Mouse (Mus musculus): ENCODE results near the gene Taf8. TPM values are rescaled to one million over a fixed set of nuclear protein-coding genes. Genes with fewer than 3 reads are reported as not detected.

Gene Taf8
- polyA plus RNA-seq, 1 experiment from 2014 or later: 27.6 TPM

DNA sequence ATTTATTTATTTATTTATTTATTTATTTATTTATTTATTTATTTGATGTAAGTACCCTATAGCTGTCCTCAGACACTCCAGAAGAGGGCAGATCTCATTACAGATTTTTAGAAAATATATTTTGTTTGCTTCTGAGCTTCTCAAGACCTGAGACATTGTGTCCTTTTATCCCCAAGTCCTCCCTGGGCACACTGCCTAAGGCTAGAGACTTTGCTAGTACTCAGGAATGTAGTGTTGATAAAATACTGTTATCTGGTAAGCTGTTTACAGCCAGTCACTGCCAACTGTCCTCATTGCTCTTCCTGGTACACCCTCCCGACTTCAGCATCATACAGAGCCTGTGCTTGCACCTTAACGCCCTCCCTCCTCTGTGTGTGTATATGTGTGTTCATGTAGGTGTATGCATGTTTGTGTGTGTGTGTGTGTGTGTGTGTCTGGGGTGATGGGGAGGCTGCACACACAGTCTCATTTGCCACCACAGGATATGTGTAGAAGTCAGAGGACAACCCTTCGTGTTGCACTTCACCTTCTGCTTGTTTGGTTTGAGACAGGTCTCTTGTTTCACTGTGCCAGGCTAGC, 42.7 kb downstream of the Taf8 start:
- H3K9ac ChIP-seq (replicated peaks; ENCODE audit: low read length): no peak overlapping the region
- no peak overlapping the region for H3K4me3 ChIP-seq (ENCODE audit: low read depth, low read length)
- WGBS: 75% methylated on average over 3 of the region's 3 CpGs
- no peaks in the 10 kb centered on the region for H3K9me3 ChIP-seq (replicated peaks; ENCODE audit: control insufficient read depth, low read length)
- no peak overlapping the region for H3K27ac ChIP-seq (replicated peaks; ENCODE audit: low read depth, low read length)
- no peaks in the 10 kb centered on the region for H3K4me1 ChIP-seq (ENCODE audit: control insufficient read depth, insufficient read depth, low read length)
- H3K27me3 ChIP-seq (ENCODE audit: control insufficient read depth, insufficient read depth, low read length): no peaks in the 10 kb centered on the region
- ATAC-seq (replicated peaks; ENCODE audit: insufficient number of reproducible peaks, low FRiP score, low TSS enrichment, low read depth) (no peak), DNase-seq (ENCODE audit: low spot score) (no peak)
- H3K4me2 ChIP-seq (ENCODE audit: low read depth, low read length): no peak overlapping the region
- H3K36me3 ChIP-seq (replicated peaks; ENCODE audit: control insufficient read depth, insufficient read depth, low read depth, low read length): no peaks in the 10 kb centered on the region

DNA sequence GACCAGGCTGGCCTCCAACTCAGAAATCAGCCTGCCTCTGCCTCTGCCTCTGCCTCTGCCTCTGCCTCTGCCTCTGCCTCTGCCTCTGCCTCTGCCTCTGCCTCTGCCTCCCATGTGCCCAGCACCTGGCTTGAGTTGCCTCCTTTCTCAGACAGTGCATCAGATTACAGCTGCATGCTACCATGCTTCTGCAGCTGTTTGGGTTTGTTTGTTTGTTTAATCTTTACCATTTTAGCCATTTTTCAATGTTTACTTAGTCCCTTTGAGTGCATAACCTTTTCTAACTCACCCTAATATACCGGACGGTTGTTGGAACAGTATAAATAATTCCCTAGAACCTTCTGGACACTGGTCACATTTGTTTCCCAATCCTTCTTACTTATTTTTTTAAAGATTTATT, 43.2 kb downstream of the Taf8 start:
- Histone ChIP-seq H3K27ac (replicated peaks; ENCODE audit: low read depth, low read length) (no peak overlapping the region), H3K4me2 (ENCODE audit: low read depth, low read length) (no peak overlapping the region), H3K4me1 (ENCODE audit: control insufficient read depth, insufficient read depth, low read length) (no peaks in the 10 kb centered on the region), H3K27me3 (ENCODE audit: control insufficient read depth, insufficient read depth, low read length) (no peaks in the 10 kb centered on the region), H3K4me3 (ENCODE audit: low read depth, low read length) (no peak overlapping the region), H3K9ac (replicated peaks; ENCODE audit: low read length) (no peak overlapping the region), H3K9me3 (replicated peaks; ENCODE audit: control insufficient read depth, low read length) (no peaks in the 10 kb centered on the region), H3K36me3 (replicated peaks; ENCODE audit: control insufficient read depth, insufficient read depth, low read depth, low read length) (no peaks in the 10 kb centered on the region)
- ATAC-seq (replicated peaks; ENCODE audit: insufficient number of reproducible peaks, low FRiP score, low TSS enrichment, low read depth) (no peak), DNase-seq (ENCODE audit: low spot score) (no peak)
- WGBS: 92% methylated on average over 2 of the region's 2 CpGs

DNA sequence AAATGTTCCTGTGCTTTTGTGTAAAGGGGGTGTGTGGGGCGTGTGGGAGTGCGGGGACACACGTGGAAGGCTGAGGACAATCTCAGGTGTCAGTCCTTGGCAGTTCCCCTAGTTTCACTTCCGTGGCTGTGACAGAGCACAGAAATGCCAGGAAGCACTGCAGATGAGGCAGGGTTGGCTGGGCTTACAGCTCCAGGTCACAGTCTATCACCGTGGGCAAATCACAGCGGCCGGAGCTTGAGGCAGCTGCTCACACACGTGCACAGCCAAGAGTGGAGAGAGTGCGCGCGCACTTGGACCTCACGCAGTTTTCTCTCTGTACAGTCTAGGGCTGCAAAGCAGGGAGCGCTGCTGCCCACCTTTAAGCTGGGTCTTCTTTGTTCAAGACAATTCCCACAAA, 43.8 kb downstream of the Taf8 start:
- Histone ChIP-seq H3K4me3 (ENCODE audit: low read depth, low read length) (no peak overlapping the region), H3K4me1 (ENCODE audit: control insufficient read depth, insufficient read depth, low read length) (no peaks in the 10 kb centered on the region), H3K27me3 (ENCODE audit: control insufficient read depth, insufficient read depth, low read length) (no peaks in the 10 kb centered on the region), H3K27ac (replicated peaks; ENCODE audit: low read depth, low read length) (no peak overlapping the region), H3K9me3 (replicated peaks; ENCODE audit: control insufficient read depth, low read length) (no peaks in the 10 kb centered on the region), H3K36me3 (replicated peaks; ENCODE audit: control insufficient read depth, insufficient read depth, low read depth, low read length) (no peaks in the 10 kb centered on the region), H3K9ac (replicated peaks; ENCODE audit: low read length) (no peak overlapping the region), H3K4me2 (ENCODE audit: low read depth, low read length) (no peak overlapping the region)
- 85% methylated on average over 13 of the region's 13 CpGs for WGBS
- DNase-seq (ENCODE audit: low spot score) (no peak), ATAC-seq (replicated peaks; ENCODE audit: insufficient number of reproducible peaks, low FRiP score, low TSS enrichment, low read depth) (no peak)

DNA sequence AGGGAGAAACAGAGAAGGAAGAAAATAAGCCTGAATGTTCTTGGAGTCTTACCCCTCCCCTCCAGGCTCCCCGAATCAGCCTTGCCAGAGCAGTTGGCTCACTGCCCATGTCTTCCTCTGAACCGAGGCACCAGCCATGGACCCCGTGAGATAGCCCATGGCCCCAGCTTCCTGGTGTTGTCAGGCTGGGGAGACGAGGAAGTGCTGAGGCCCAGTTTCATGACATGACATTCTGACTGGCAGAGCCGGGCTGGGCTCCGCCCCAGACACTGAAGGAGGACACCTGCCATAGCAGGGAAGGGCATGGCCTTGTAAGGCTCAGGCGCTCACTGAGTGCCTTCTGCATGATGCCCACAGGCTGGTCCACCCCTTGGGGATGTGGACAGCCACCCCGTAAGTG, 47.4 kb downstream of the Taf8 start:
- Histone ChIP-seq H3K4me1 (ENCODE audit: control insufficient read depth, insufficient read depth, low read length) (peaks cover 2% of the 10 kb centered on the region; the same call in 1 of the 2 replicates), H3K4me3 (ENCODE audit: low read depth, low read length) (no peak overlapping the region), H3K9me3 (replicated peaks; ENCODE audit: control insufficient read depth, low read length) (no peaks in the 10 kb centered on the region), H3K4me2 (ENCODE audit: low read depth, low read length) (no peak overlapping the region), H3K36me3 (replicated peaks; ENCODE audit: control insufficient read depth, insufficient read depth, low read depth, low read length) (no peaks in the 10 kb centered on the region), H3K27me3 (ENCODE audit: control insufficient read depth, insufficient read depth, low read length) (no peaks in the 10 kb centered on the region), H3K27ac (replicated peaks; ENCODE audit: low read depth, low read length) (no peak overlapping the region), H3K9ac (replicated peaks; ENCODE audit: low read length) (no peak overlapping the region)
- WGBS: 86% methylated on average over 8 of the region's 8 CpGs
- ATAC-seq (replicated peaks; ENCODE audit: insufficient number of reproducible peaks, low FRiP score, low TSS enrichment, low read depth): no peak
- DNase-seq (ENCODE audit: low spot score): no peak

DNA sequence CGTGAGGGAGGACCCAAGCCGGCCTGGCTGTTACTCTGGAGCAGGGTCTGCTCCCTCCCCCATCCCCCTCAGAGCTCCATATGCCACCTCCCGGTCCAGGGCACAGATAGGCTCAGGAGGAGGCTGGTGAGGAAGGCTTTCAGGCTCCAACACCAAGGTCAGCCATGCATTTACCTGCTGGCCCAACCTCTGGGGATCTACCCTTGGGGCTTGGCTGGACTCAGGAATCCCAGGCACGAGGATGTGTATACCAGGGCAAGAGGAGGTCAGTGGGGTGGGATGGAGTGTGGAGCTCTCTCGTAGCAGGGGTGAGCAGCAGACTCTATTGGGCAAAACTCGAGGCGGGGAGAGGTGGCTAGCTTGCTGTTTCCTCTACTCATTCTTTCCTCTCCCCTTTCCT, 49.2 kb downstream of the Taf8 start:
- WGBS: 51% methylated on average over 7 of the region's 7 CpGs
- Histone ChIP-seq H3K4me1 (ENCODE audit: control insufficient read depth, insufficient read depth, low read length) (peaks cover 2% of the 10 kb centered on the region), H3K4me3 (ENCODE audit: low read depth, low read length) (no peak overlapping the region), H3K9me3 (replicated peaks; ENCODE audit: control insufficient read depth, low read length) (no peaks in the 10 kb centered on the region), H3K36me3 (replicated peaks; ENCODE audit: control insufficient read depth, insufficient read depth, low read depth, low read length) (no peaks in the 10 kb centered on the region), H3K4me2 (ENCODE audit: low read depth, low read length) (no peak overlapping the region), H3K27ac (replicated peaks; ENCODE audit: low read depth, low read length) (no peak overlapping the region), H3K27me3 (ENCODE audit: control insufficient read depth, insufficient read depth, low read length) (no peaks in the 10 kb centered on the region), H3K9ac (replicated peaks; ENCODE audit: low read length) (no peak overlapping the region; the same call in 1 of the 2 replicates)
- DNase-seq (ENCODE audit: low spot score) (no peak), ATAC-seq (replicated peaks; ENCODE audit: insufficient number of reproducible peaks, low FRiP score, low TSS enrichment, low read depth) (no peak)

DNA sequence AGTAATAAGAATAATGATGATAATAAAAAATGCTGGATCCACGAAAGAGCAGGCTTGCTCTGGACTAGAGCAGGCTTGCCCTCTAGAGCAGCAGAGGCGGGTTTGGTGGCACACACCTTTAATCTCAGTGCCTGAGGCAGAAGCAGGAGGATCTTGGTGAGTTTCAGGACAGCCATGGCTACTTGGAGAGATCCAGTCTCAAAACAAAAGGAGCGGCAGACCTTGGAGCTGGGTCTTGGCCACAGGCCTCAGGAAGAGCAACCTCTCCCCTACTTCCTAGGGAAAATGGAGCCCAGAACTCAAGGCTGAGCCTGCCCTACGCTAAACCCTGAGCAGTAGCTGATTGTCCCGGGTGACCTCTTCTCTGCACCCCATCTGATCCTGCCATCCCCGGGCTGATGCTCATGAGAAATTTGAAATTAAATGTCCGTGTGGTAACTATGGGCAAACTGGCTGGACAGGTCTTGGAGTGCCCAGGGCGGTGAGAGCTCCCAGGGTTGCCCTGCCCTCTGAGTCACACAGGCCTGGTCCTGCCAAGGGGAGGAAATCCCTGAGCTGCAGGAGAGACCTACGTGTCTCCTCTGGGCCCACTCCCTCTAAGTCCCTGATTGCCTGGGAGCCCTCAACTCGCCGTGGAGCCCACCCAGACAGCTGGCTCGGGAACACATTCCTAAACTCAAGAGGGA, 51.1 kb downstream of the Taf8 start:
- Histone ChIP-seq H3K27me3 (ENCODE audit: control insufficient read depth, insufficient read depth, low read length) (no peaks in the 10 kb centered on the region), H3K9me3 (replicated peaks; ENCODE audit: control insufficient read depth, low read length) (no peaks in the 10 kb centered on the region), H3K4me1 (ENCODE audit: control insufficient read depth, insufficient read depth, low read length) (peaks cover 2% of the 10 kb centered on the region), H3K27ac (replicated peaks; ENCODE audit: low read depth, low read length) (no peak overlapping the region), H3K4me2 (ENCODE audit: low read depth, low read length) (no peak overlapping the region), H3K9ac (replicated peaks; ENCODE audit: low read length) (no peak overlapping the region), H3K36me3 (replicated peaks; ENCODE audit: control insufficient read depth, insufficient read depth, low read depth, low read length) (no peaks in the 10 kb centered on the region), H3K4me3 (ENCODE audit: low read depth, low read length) (no peak overlapping the region)
- ATAC-seq (replicated peaks; ENCODE audit: insufficient number of reproducible peaks, low FRiP score, low TSS enrichment, low read depth) (no peak), DNase-seq (ENCODE audit: low spot score) (no peak)
- WGBS: 78% methylated on average over 12 of the region's 12 CpGs

DNA sequence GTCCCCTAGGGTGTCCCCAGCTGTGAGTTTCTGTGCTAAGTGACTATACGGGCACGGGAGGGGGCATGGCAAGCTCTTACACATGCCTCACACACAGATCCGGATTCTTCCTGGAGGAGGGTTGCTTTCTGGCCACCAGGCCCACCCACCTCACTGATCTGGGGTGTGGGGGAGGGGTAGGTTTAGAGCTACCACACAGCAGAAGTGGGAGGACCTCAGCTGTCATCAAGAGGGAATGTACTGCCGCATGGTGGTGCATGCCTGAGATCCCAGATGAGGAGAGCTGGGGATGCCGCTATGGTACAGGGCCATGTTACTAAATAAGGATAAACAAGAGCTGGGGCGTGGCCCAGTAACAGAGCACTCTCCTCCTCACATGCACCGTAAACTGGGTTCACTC, 51.9 kb downstream of the Taf8 start:
- no peaks in the 10 kb centered on the region for H3K36me3 ChIP-seq (replicated peaks; ENCODE audit: control insufficient read depth, insufficient read depth, low read depth, low read length)
- ATAC-seq (replicated peaks; ENCODE audit: insufficient number of reproducible peaks, low FRiP score, low TSS enrichment, low read depth): 0 out of 2 replicates have a peak, but pooled peaks have one; percentile 41
- 33% methylated on average over 7 of the region's 7 CpGs for WGBS
- H3K4me2 ChIP-seq (ENCODE audit: low read depth, low read length): no peak overlapping the region
- H3K4me3 ChIP-seq (ENCODE audit: low read depth, low read length): no peak overlapping the region
- H3K27me3 ChIP-seq (ENCODE audit: control insufficient read depth, insufficient read depth, low read length): no peaks in the 10 kb centered on the region
- peaks cover 2% of the 10 kb centered on the region for H3K4me1 ChIP-seq (ENCODE audit: control insufficient read depth, insufficient read depth, low read length)
- H3K9ac ChIP-seq (replicated peaks; ENCODE audit: low read length): no peak overlapping the region
- H3K9me3 ChIP-seq (replicated peaks; ENCODE audit: control insufficient read depth, low read length): no peaks in the 10 kb centered on the region
- no peak for DNase-seq (ENCODE audit: low spot score)
- H3K27ac ChIP-seq (replicated peaks; ENCODE audit: low read depth, low read length): no peak overlapping the region

DNA sequence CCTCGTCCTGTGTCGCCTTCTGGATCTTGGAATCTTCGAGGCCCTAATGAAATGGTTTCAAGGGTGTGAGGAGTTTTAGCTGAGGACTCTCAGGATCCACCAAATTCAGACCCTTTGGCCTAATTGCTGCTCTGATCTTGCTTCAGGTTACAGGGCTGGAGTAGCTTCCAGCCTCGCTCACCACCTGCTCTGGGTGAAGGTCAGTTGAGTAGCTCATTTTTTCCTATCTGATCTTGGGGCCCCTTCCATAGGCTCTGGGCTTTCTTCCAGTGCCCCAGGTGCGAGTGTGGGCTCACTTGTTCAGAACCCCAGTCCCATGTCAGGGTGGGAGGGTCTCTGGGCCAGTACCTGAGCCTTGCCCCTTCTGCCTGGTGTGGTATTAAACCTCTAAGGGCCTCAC, 52.7 kb downstream of the Taf8 start:
- H3K4me1 ChIP-seq (ENCODE audit: control insufficient read depth, insufficient read depth, low read length): peaks cover 2% of the 10 kb centered on the region
- ATAC-seq (replicated peaks; ENCODE audit: insufficient number of reproducible peaks, low FRiP score, low TSS enrichment, low read depth): no peak
- 58% methylated on average over 5 of the region's 5 CpGs for WGBS

More for the DNA sequence above, 52.7 kb downstream of the Taf8 start:
- Histone ChIP-seq H3K36me3 (replicated peaks; ENCODE audit: control insufficient read depth, insufficient read depth, low read depth, low read length) (no peaks in the 10 kb centered on the region), H3K27ac (replicated peaks; ENCODE audit: low read depth, low read length) (no peak overlapping the region), H3K4me3 (ENCODE audit: low read depth, low read length) (no peak overlapping the region), H3K9ac (replicated peaks; ENCODE audit: low read length) (no peak overlapping the region), H3K9me3 (replicated peaks; ENCODE audit: control insufficient read depth, low read length) (no peaks in the 10 kb centered on the region), H3K27me3 (ENCODE audit: control insufficient read depth, insufficient read depth, low read length) (no peaks in the 10 kb centered on the region), H3K4me2 (ENCODE audit: low read depth, low read length) (no peak overlapping the region)
- DNase-seq (ENCODE audit: low spot score): no peak
